Mouse (Mus musculus) stomach, adult 2 months (tissue): ENCODE results near the gene Ccdc155. TPM values are rescaled to one million over a fixed set of nuclear protein-coding genes. Genes with fewer than 3 reads are reported as not detected.

Experiments
- polyA plus RNA-seq: library from polyadenylated mRNA; depleted of rRNA; stranded (reverse); fragments of >200 nt; gene quantifications from 2 replicates; pipeline ENCODE4 v1.2.3, GENCODE M21; 2012; rRNA removed

The Ccdc155 gene
- polyA plus RNA-seq: 0.10 TPM in 1 of 2 replicates, not detected in the other

GRCm38 (mm10) chr7:45204380-45205143, at the start of gene Ccdc155:
Gene Ccdc155 (minus strand): TSS chr7:45204892.

DNA sequence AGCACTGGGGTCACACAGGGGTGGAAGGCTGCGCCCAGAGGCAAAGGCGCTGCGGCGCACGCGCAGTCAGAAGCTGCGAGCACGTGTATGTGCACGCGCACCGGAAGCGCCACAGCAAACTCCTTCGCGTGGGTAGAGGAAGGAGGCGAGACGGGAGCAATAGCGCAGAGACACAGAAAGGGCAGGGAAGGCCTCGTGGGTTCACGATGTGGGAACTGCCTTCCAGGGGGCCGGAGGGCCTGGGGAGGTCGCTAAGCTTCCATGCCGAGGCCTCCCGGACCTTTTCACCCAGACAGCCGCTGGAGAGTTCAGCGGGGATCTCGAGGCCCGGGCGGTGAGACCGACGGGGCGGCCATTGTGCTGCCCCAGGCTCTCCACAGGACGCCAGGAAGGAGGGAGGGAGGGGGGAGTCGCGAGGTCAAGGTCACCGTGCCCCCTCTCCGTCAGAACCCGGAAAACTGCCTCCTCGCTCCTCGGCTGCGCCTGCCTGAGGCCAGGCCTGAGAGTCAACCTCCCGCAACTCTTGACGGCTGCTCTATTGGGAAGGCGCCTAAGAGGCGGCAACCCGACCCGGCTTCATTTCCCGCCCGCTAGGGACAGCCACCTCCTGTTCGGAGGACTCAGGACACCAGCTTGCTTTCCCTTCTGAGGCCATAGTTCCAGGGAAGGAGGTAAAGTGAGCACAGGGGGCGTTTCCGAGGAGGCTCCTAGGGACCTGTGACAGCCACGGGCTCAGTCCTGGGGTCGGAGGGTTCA, 36.1 kb upstream of the Ccdc155 start, which contains the start of gene Slc6a16:
TSS of gene Slc6a16 (plus strand) at position 453 of the 756 bp plus-strand sequence.

GRCm38 (mm10) chr7:45238723-45239496, 34.2 kb upstream of the Ccdc155 start, which contains the start of gene Cd37:
Gene Cd37 (minus strand): TSS chr7:45239115.

DNA sequence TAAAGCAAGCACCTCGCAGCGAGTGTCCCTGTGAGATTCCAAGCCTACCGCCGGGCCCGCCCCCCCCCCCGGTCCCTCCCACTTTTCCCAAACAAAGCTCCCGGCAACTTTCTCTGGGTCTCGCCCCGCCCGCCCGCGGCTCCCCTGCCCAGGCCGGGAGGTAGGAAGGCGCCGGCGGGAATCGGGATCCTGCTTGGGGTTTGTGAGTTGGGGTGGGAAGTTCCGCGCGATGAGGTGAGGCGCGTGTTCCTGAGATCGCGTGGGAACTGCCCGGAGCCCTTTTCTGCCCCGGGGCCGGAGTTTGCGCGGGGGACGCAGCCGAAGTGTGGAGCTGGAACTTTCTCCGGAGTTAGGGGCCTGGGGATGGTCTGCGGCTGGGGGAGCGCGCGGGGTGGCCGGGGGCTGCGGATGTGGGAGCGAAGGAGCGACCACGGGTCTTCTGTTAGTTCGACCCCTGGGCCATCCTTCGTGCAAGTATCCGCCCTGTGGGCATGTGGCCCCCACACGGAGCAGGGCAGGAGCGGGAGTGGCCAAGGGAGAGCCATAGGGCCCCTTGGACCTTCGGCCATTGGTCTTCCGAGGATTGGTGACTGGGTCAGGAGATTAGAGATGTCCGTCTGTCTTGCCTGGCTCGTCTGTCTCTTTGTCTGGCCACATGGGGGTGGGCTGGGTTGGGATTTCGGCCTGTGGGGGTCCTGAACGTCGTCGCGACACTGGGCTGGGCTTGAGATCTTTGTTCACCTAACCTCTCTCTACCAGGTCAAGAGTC, 11.2 kb upstream of the Ccdc155 start, which contains the start of gene Tead2:
TSS of gene Tead2 (plus strand) at position 81 of the 769 bp plus-strand sequence.

GRCm38 (mm10) chr7:45211851-45212251, 7.2 kb upstream of the Ccdc155 start, which contains the start of gene Dkkl1:
Gene Dkkl1 (minus strand): TSS chr7:45212147.

DNA sequence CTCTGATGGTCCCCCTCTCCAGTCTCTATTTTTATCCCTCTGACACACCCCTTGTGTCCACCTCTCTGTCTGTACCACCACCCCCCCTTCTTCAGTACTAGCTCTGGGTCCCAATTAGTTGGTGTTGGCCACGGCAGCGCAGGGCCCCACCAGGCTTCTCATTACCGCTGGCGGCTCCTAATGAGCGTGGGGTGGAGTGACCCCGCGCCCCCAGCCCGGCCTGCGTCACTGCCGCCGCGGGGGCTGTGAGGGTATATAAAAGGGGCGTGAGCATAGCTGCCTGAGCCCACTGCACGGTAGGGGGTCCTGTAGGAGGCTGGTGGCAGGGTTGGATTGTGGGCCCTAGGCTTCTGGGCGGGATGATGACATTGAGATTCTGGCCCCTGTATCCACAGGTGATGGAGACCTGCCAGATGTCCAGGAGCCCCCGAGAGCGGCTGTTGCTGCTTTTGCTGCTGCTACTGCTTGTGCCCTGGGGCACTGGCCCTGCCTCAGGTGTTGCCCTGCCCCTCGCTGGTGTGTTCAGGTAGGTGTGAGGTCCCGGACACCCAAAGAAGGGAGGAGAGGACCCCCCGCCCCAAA, 23.7 kb downstream of the Ccdc155 start, which contains the start of gene Pth2:
TSS of gene Pth2 (plus strand) at position 100 of the 582 bp plus-strand sequence.

GRCm38 (mm10) chr7:45179469-45179868, 25.2 kb downstream of the Ccdc155 start, which contains the start of gene Gfy:
Gene Gfy (minus strand): TSS chr7:45179569.

DNA sequence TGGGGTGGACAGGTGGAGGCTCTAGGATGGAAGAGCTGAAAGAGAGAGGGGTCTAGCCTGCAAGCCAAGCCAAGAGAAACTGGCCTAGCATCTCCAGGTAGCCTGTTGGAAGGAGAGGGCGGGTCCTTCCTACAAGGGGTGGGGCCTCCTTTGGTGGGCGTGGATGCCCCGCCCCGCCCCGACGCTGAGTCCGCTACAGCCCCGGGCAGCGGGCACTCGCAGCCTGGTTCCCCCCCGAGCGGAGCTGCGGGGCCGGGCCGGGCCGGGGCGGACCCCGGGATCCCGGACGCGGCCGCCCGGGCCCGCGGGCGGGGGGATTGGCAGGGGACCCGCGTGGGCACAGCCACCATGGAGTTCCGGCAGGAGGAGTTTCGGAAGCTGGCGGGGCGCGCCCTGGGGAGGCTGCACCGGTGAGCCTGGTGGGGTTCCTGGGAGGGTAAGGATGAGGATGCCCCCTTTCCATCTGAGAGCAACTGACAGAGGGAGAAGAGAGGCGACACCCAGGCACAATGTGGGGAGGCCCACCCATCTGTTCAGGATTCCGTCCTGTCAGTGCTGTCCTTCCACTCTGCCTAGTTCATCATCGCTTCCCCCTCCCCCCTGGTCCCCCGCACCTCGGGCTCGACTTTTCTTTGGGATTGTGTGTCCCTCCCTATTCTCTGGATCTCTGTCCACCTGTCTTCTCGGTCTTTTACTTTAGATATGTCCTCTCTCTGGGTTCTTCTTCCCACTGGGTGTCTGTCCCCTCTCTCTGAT, 40.8 kb downstream of the Ccdc155 start, which contains the start of gene Slc17a7:
TSS of gene Slc17a7 (plus strand) at position 215 of the 756 bp plus-strand sequence.

DNA sequence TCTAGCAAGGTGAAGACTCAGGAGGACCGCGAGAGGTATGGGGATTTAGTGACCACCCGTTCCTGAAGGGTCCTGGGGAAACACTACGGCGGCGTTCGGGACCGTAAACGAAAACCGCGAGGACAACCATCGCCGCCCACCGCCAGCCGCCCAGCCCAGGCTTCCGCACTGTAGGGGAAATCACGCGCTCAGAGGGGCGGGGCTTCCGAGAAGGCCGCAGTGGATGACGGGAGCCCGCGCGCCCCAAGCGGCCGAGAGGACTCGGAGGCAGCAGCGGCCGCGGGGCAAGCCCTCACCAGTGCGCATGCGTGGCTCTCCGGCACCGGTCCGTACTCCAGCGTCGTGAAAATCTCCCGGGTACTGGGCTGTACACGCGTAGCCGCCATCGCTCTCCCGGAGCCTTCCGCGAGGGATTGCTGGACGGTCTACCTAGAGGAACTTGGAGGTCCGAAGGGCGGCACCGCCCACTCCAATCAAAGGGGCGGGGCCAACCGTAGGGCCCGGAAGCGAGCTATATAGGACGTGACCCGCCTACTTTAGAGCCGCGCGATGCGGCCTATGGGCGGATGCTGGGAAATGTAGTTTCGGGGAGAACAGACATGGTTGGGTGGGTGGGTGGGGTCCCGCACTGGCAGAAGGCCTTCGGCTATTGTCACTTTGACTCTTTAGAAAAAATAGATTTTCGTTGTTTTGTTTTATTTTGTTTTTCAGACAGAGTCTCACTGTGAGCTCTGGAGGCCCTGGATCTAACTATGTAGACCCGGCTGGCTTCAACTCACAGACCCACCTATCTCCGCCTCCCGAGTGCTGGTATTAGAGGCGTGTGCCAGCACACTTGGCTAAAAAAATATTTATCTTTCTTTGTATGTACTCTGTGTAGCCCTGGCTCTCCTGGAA, 50.3 kb downstream of the Ccdc155 start, which contains the start of the genes Pih1d1 and Aldh16a1:
TSS of gene Pih1d1 (plus strand) at position 208 of the 897 bp plus-strand sequence.
TSS of gene Aldh16a1 (minus strand) at position 489 of the 897 bp plus-strand sequence.

GRCm38 (mm10) chr7:45135993-45136567, 68.6 kb downstream of the Ccdc155 start, which contains the start of the genes Gm45713 and Flt3l:
Gene Gm45713 (minus strand): TSS chr7:45136231.
Gene Flt3l (minus strand): TSS chr7:45136432.

Other genes starting within 250 kb of the Ccdc155 start
- 8.3 and 10.7 TPM in 2 replicates for gene Cpt1c, start 230.0 kb downstream of the Ccdc155 start, polyA plus RNA-seq
- gene Prmt1, start 218.3 kb downstream of the Ccdc155 start, polyA plus RNA-seq: 35.4 and 37.3 TPM in 2 replicates
- gene Irf3, start 207.2 kb downstream of the Ccdc155 start, polyA plus RNA-seq: 42.0 and 48.4 TPM in 2 replicates
- gene Bcl2l12, start 206.2 kb downstream of the Ccdc155 start, polyA plus RNA-seq: 15.0 and 16.7 TPM in 2 replicates
- 39.9 and 41.0 TPM in 2 replicates for gene Scaf1, start 188.5 kb downstream of the Ccdc155 start, polyA plus RNA-seq
- gene Rras, start 186.9 kb downstream of the Ccdc155 start, polyA plus RNA-seq: 83.5 and 105 TPM in 2 replicates
- gene Prr12, start 152.0 kb downstream of the Ccdc155 start, polyA plus RNA-seq: 6.7 and 6.9 TPM in 2 replicates
- gene Nosip, start 142.5 kb downstream of the Ccdc155 start, polyA plus RNA-seq: 34.9 and 38.4 TPM in 2 replicates
- gene Prrg2, start 142.2 kb downstream of the Ccdc155 start, polyA plus RNA-seq: 87.1 and 134 TPM in 2 replicates
- 91.6 and 110 TPM in 2 replicates for gene Rcn3, start 112.7 kb downstream of the Ccdc155 start, polyA plus RNA-seq
- 25.6 and 32.7 TPM in 2 replicates for gene Fcgrt, start 101.0 kb downstream of the Ccdc155 start, polyA plus RNA-seq
- 64.2 and 69.2 TPM in 2 replicates for gene Rps11, start 80.5 kb downstream of the Ccdc155 start, polyA plus RNA-seq
- 383 and 516 TPM in 2 replicates for gene Rpl13a, start 76.1 kb downstream of the Ccdc155 start, polyA plus RNA-seq
- gene Gm45713, start 68.7 kb downstream of the Ccdc155 start, polyA plus RNA-seq: 0.29 TPM in 1 of 2 replicates, not detected in the other
- 13.0 and 17.0 TPM in 2 replicates for gene Flt3l, start 68.5 kb downstream of the Ccdc155 start, polyA plus RNA-seq
- gene Pih1d1, start 50.6 kb downstream of the Ccdc155 start, polyA plus RNA-seq: 20.8 and 21.0 TPM in 2 replicates
- gene Aldh16a1, start 50.3 kb downstream of the Ccdc155 start, polyA plus RNA-seq: 28.8 and 40.0 TPM in 2 replicates
- 0.02 TPM in 1 of 2 replicates, not detected in the other for gene Slc17a7, start 40.9 kb downstream of the Ccdc155 start, polyA plus RNA-seq
- 0.05 TPM in 1 of 2 replicates, not detected in the other for gene Gfy, start 25.3 kb downstream of the Ccdc155 start, polyA plus RNA-seq
- gene Pth2, start 23.9 kb downstream of the Ccdc155 start, polyA plus RNA-seq: not detected in 2 replicates
- gene Dkkl1, start 7.3 kb upstream of the Ccdc155 start, polyA plus RNA-seq: 12.6 and 13.9 TPM in 2 replicates
- 10.2 and 10.8 TPM in 2 replicates for gene Tead2, start 10.9 kb upstream of the Ccdc155 start, polyA plus RNA-seq
- gene Cd37, start 34.2 kb upstream of the Ccdc155 start, polyA plus RNA-seq: 6.6 and 13.4 TPM in 2 replicates
- gene Slc6a16, start 36.2 kb upstream of the Ccdc155 start, polyA plus RNA-seq: 0.04 TPM in 1 of 2 replicates, not detected in the other
- not detected in 2 replicates for gene Slc6a21, start 72.6 kb upstream of the Ccdc155 start, polyA plus RNA-seq
- 50.9 and 54.1 TPM in 2 replicates for gene Trpm4, start 128.9 kb upstream of the Ccdc155 start, polyA plus RNA-seq
- gene Hrc, start 130.4 kb upstream of the Ccdc155 start, polyA plus RNA-seq: 0.43 and 1.2 TPM in 2 replicates
- 14.7 and 20.9 TPM in 2 replicates for gene Ppfia3, start 162.1 kb upstream of the Ccdc155 start, polyA plus RNA-seq
- 3.8 and 4.1 TPM in 2 replicates for gene Lin7b, start 165.7 kb upstream of the Ccdc155 start, polyA plus RNA-seq
- 79.4 and 100 TPM in 2 replicates for gene Snrnp70, start 190.8 kb upstream of the Ccdc155 start, polyA plus RNA-seq
- 1.2 and 1.9 TPM in 2 replicates for gene Kcna7, start 200.8 kb upstream of the Ccdc155 start, polyA plus RNA-seq
- gene Ntf5, start 208.8 kb upstream of the Ccdc155 start, polyA plus RNA-seq: 0.84 and 0.85 TPM in 2 replicates
- gene Lhb, start 215.9 kb upstream of the Ccdc155 start, polyA plus RNA-seq: 0.16 and 0.27 TPM in 2 replicates
- gene Gys1, start 230.0 kb upstream of the Ccdc155 start, polyA plus RNA-seq: 22.4 and 23.8 TPM in 2 replicates
- 27.7 and 27.9 TPM in 2 replicates for gene Ruvbl2, start 233.2 kb upstream of the Ccdc155 start, polyA plus RNA-seq